Mouse (Mus musculus): ENCODE results near the gene Sertad1.

GRCm38 (mm10) chr7:27490543-27491329 is 4.0 kb downstream of the Sertad1 start:
- TF ChIP-seq POLR2A (IDR thresholded peaks at IDR 0.05; ENCODE audit: extremely low read depth, insufficient read depth, low read length) (0 out of 2 replicates have a peak, but pooled peaks have one; percentile 33), CTCF (IDR thresholded peaks at IDR 0.05; ENCODE audit: extremely low read depth, insufficient read depth, low read length) (peak; percentile 47)

All from cortical plate, adult 2 months (tissue).